Mouse (Mus musculus): ENCODE measurements at regions not wholly inside any gene's neighbourhood (a gene's known extent, or its start where the extent isn't known, plus 50 kb on each side); places are given as distances from the start of the nearest gene placed in this dataset.

- TF ChIP-seq MYC (IDR thresholded peaks at IDR 0.05; ENCODE audit: low read depth, low read length) (no peak), CTCF (IDR thresholded peaks at IDR 0.05 in 2 of 3, conservative IDR thresholded peaks at IDR 0.05 in 1 of 3; ENCODE audit: control insufficient read depth in 1 of 3, insufficient read depth in 1 of 3, low read depth in 2 of 3, low read length in 3 of 3, poor library complexity in 1 of 3, severe bottlenecking in 1 of 3) (no peak), POLR2AphosphoS2 (IDR thresholded peaks at IDR 0.05; ENCODE audit: low read length) (no peak), POLR2A (IDR thresholded peaks at IDR 0.05; ENCODE audit: control insufficient read depth in 1 of 2, insufficient read depth in 1 of 2, low read depth in 1 of 2, low read length in 2 of 2, poor library complexity in 1 of 2) (no peak), TCF12 (IDR thresholded peaks at IDR 0.05; ENCODE audit: low read depth, low read length) (no peak), POLR2AphosphoS5 (IDR thresholded peaks at IDR 0.05; ENCODE audit: borderline replicate concordance, low read depth, low read length) (no peak)
These were observed 331.3 kb upstream of the Zmiz1 start for GRCm38 (mm10) chr14:25127544-25128159.
